Mouse (Mus musculus) limb, embryonic 13.5 days (tissue): ENCODE measurements around the gene Dut. TPM values are rescaled to one million over a fixed set of nuclear protein-coding genes. Genes with fewer than 3 reads are reported as not detected.

Experiments
- polyA plus RNA-seq: library from polyadenylated mRNA; unstranded; fragments of >200 nt; fragmentation: Nextera tagmentation; extraction: Ambion mirVana; gene quantifications from 2 replicates; pipeline ENCODE4 v1.2.1, GENCODE M21; 2015

The Dut gene
- polyA plus RNA-seq, 1 experiment from 2014 or later: 127 TPM

Other genes with a start within 250 kb of the Dut start
- 3.5 and 4.3 TPM in 2 replicates for gene Slc24a5, start 179.1 kb upstream of the Dut start, polyA plus RNA-seq
- 116 and 118 TPM in 2 replicates for gene Myef2, start 123.5 kb upstream of the Dut start, polyA plus RNA-seq
- 0.19 TPM in 1 of 2 replicates, not detected in the other for gene Ctxn2, start 110.5 kb upstream of the Dut start, polyA plus RNA-seq
- 0.08 TPM in 1 of 2 replicates, not detected in the other for gene Slc12a1, start 94.7 kb upstream of the Dut start, polyA plus RNA-seq